19 mouse cellular contexts compared by ENCODE assay signal in the genomic region with DNA sequence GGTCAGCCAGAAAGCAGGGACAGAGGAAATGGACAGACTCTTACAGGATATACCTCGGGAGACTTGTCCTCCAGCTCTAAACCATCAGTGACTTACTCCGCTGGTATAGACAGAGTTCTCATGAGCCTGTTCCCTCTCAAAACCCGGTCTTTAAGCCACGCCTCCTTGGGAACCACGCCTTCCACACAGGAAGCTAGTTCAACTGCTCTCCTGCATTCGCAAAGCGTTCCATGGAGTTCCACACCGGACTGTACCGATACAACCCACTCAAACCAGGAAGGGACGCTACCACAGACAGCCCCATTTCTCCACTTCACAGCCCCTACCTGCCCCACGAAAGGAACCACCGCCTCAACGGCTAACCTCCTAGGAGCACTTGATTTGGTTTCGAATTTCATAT. TPM values are rescaled to one million over a fixed set of nuclear protein-coding genes. Genes with fewer than 3 reads are reported as not detected.
DNase-seq lines count a peak whose midpoint lies in the region; TF ChIP-seq lines count a peak whose summit lies in the region.
"Had no signal": no experiment of that assay in that cellular context is flagged by ENCODE, and none has a peak within 500 bp of the region (broad histone marks: within the 10 kb centered on the region; RNA-seq: fewer than 3 reads in every experiment).

No protein-coding gene starts in this region.

- H3K79me2 ChIP-seq in MEL (ENCODE audit: control insufficient read depth, insufficient read depth, low read length, poor library complexity), result no peaks in the 10 kb centered on the region

- no peaks in the 10 kb centered on the region for H3K9me3 ChIP-seq in MEL (replicated peaks; ENCODE audit: insufficient read depth, low read length)
- H3K9me3 ChIP-seq in hindbrain, embryonic 10.5 days, result no peaks in the 10 kb centered on the region
- H3K9me3 ChIP-seq: embryonic facial prominence, embryonic 13.5 days; forebrain, embryonic 12.5 days; heart, embryonic 15.5 days; hindbrain, embryonic 15.5 days had no signal

- WGBS in lung, adult 2 months, result 63% methylated on average over 14 of the region's 14 CpGs
- WGBS in hindbrain, embryonic 10.5 days, result 81% methylated on average over 14 of the region's 14 CpGs

- peaks cover 0 to 23% of the 10 kb centered on the region in 2 experiments; a peak in 2 of 4 replicates for H3K36me3 ChIP-seq in MEL (ENCODE audit: control insufficient read depth in 1 of 2, insufficient read depth in 2 of 2, low read length in 2 of 2)
- no peaks in the 10 kb centered on the region for H3K36me3 ChIP-seq in hindbrain, embryonic 10.5 days
- H3K36me3 ChIP-seq: embryonic facial prominence, embryonic 13.5 days; forebrain, embryonic 12.5 days; heart, embryonic 15.5 days; hindbrain, embryonic 15.5 days had no signal

- H3K4me3 ChIP-seq in lung, adult 2 months (replicated peaks; ENCODE audit: extremely low read depth, low read depth, low read length), result no peak overlapping the region
- H3K4me3 ChIP-seq in MEL (ENCODE audit: control insufficient read depth in 1 of 2, insufficient read depth in 1 of 2, low read depth in 2 of 2, low read length in 2 of 2), result peak overlapping the region; percentile 73 to 94
- no peak overlapping the region for H3K4me3 ChIP-seq in hindbrain, embryonic 10.5 days
- H3K4me3 ChIP-seq: embryonic facial prominence, embryonic 13.5 days; forebrain, embryonic 12.5 days; heart, adult 2 months; heart, embryonic 15.5 days; hindbrain, embryonic 15.5 days had no signal

- no peaks in the 10 kb centered on the region for H3K4me1 ChIP-seq in lung, adult 2 months (ENCODE audit: control insufficient read depth, insufficient read depth, low read length)
- H3K4me1 ChIP-seq in MEL (ENCODE audit: control insufficient read depth in 1 of 2, insufficient read depth in 2 of 2, low read length in 2 of 2), result peaks cover 6 to 36% of the 10 kb centered on the region in 2 experiments; a peak in 3 of 4 replicates
- peaks cover 51% of the 10 kb centered on the region for H3K4me1 ChIP-seq in hindbrain, embryonic 10.5 days (replicated peaks)
- H3K4me1 ChIP-seq: embryonic facial prominence, embryonic 13.5 days; heart, embryonic 15.5 days had no signal

- DNase-seq in lung, adult 18-20 months, result peak; percentile 15 to 26
- DNase-seq in lung, adult 2 months, result no peak
- DNase-seq in ES-CJ7 (ENCODE audit: low read depth, low spot score) (peak; percentile 33), MEL (ENCODE audit: low read depth, low spot score) (peak; percentile 93)
- no peak for DNase-seq in hindbrain, embryonic 10.5 days (ENCODE audit: low spot score)
- no peak for DNase-seq in kidney, adult 8-10 months
- DNase-seq: adrenal gland, postnatal 14 days; B cell, adult 2 months; cerebellum, adult 18-20 months; cerebellum, postnatal 14 days; gastrocnemius, postnatal 14 days; heart, adult 2 months; heart, postnatal 14 days had no signal

- TF ChIP-seq CTCF in lung, adult 2 months (IDR thresholded peaks at IDR 0.05; ENCODE audit: insufficient read depth, low read length), result no peak
- no peak for TF ChIP-seq CTCF in MEL (IDR thresholded peaks at IDR 0.05 in 2 of 3, conservative IDR thresholded peaks at IDR 0.05 in 1 of 3; ENCODE audit: control insufficient read depth in 1 of 3, insufficient read depth in 1 of 3, low read depth in 2 of 3, low read length in 3 of 3, poor library complexity in 1 of 3, severe bottlenecking in 1 of 3)

- H3K27ac ChIP-seq in MEL (ENCODE audit: control insufficient read depth, low read depth, low read length), result peak overlapping the region; percentile 90
- no peak overlapping the region for H3K27ac ChIP-seq in hindbrain, embryonic 10.5 days
- H3K27ac ChIP-seq: embryonic facial prominence, embryonic 13.5 days; forebrain, embryonic 12.5 days; heart, adult 2 months; heart, embryonic 15.5 days; hindbrain, embryonic 15.5 days had no signal

- TF ChIP-seq EP300 in MEL (IDR thresholded peaks at IDR 0.05; ENCODE audit: low read depth in 1 of 2, low read length in 2 of 2), result 0 out of 4 replicates have a peak, but pooled peaks of 1 of the 2 experiments have one; percentile 13

- TF ChIP-seq POLR2A in lung, adult 2 months (IDR thresholded peaks at IDR 0.05; ENCODE audit: borderline replicate concordance, extremely low read depth, low read depth, low read length), result no peak
- TF ChIP-seq POLR2A in MEL (IDR thresholded peaks at IDR 0.05; ENCODE audit: control insufficient read depth in 1 of 2, insufficient read depth in 1 of 2, low read depth in 1 of 2, low read length in 2 of 2, poor library complexity in 1 of 2), result peak; percentile 42 to 81; a peak in 3 of 4 replicates

- peak overlapping the region; percentile 72 for H3K9ac ChIP-seq in MEL (ENCODE audit: control insufficient read depth, low read depth, low read length, poor library complexity, severe bottlenecking)
- H3K9ac ChIP-seq: embryonic facial prominence, embryonic 13.5 days; forebrain, embryonic 12.5 days; heart, embryonic 15.5 days; hindbrain, embryonic 15.5 days had no signal

- no peaks in the 10 kb centered on the region for H3K27me3 ChIP-seq in MEL (ENCODE audit: control insufficient read depth in 1 of 2, insufficient read depth in 2 of 2, low read length in 2 of 2)
- no peaks in the 10 kb centered on the region for H3K27me3 ChIP-seq in hindbrain, embryonic 10.5 days (ENCODE audit: insufficient read depth, poor library complexity, severe bottlenecking)
- H3K27me3 ChIP-seq: embryonic facial prominence, embryonic 13.5 days; forebrain, embryonic 12.5 days; hindbrain, embryonic 15.5 days had no signal

- no peak for TF ChIP-seq RAD21 in MEL (IDR thresholded peaks at IDR 0.05; ENCODE audit: low read depth, low read length)

TF ChIP-seq in MEL, 35 proteins besides CTCF, POLR2A, EP300 and RAD21 (continues in another document):
- TF ChIP-seq GABPA (IDR thresholded peaks at IDR 0.05; ENCODE audit: low read depth, low read length), result no peak
- TF ChIP-seq ZNF384 (IDR thresholded peaks at IDR 0.05; ENCODE audit: low read depth, low read length), result no peak
- TF ChIP-seq BHLHE40 (IDR thresholded peaks at IDR 0.05; ENCODE audit: borderline replicate concordance, low read depth, low read length), result no peak
- no peak; the same call in none of the 2 replicates for TF ChIP-seq SIN3A (IDR thresholded peaks at IDR 0.05; ENCODE audit: low read length)
- no peak for TF ChIP-seq POLR2AphosphoS5 (IDR thresholded peaks at IDR 0.05; ENCODE audit: borderline replicate concordance, low read depth, low read length)
- TF ChIP-seq CHD1 (IDR thresholded peaks at IDR 0.05; ENCODE audit: low read depth, low read length), result no peak
- TF ChIP-seq USF2 (IDR thresholded peaks at IDR 0.05; ENCODE audit: borderline replicate concordance in 1 of 2, insufficient read depth in 1 of 2, low read depth in 1 of 2, low read length in 2 of 2), result no peak
- TF ChIP-seq MAFK (IDR thresholded peaks at IDR 0.05; ENCODE audit: borderline replicate concordance, low read depth, low read length), result no peak
- TF ChIP-seq POLR2AphosphoS2 (IDR thresholded peaks at IDR 0.05; ENCODE audit: low read length), result peak; percentile 78
- no peak for TF ChIP-seq MYC (IDR thresholded peaks at IDR 0.05; ENCODE audit: low read depth, low read length)
- TF ChIP-seq TBP (IDR thresholded peaks at IDR 0.05; ENCODE audit: low read depth, low read length), result peak; percentile 83
- TF ChIP-seq ETS1 (IDR thresholded peaks at IDR 0.05; ENCODE audit: low read depth, low read length), result peak; percentile 25; the same call in 1 of the 2 replicates
- no peak for TF ChIP-seq ZKSCAN1 (IDR thresholded peaks at IDR 0.05; ENCODE audit: low read depth, low read length)
- TF ChIP-seq TAL1 (IDR thresholded peaks at IDR 0.05; ENCODE audit: low read length), result no peak
- TF ChIP-seq ELF1 (IDR thresholded peaks at IDR 0.05; ENCODE audit: low read depth, low read length), result peak; percentile 57
- TF ChIP-seq MEF2A (IDR thresholded peaks at IDR 0.05; ENCODE audit: extremely low read depth, insufficient replicate concordance, low read depth, low read length, poor library complexity, severe bottlenecking), result no peak
- TF ChIP-seq CHD2 (IDR thresholded peaks at IDR 0.05; ENCODE audit: low read length), result no peak
- no peak; the same call in 1 of the 2 replicates for TF ChIP-seq ZMIZ1 (IDR thresholded peaks at IDR 0.05; ENCODE audit: low read depth, low read length)
- TF ChIP-seq RCOR1 (IDR thresholded peaks at IDR 0.05; ENCODE audit: low read depth, low read length), result no peak
- no peak for TF ChIP-seq KAT2A (conservative IDR thresholded peaks at IDR 0.05; ENCODE audit: low read depth, low read length)
- TF ChIP-seq MAZ (IDR thresholded peaks at IDR 0.05; ENCODE audit: low read depth, low read length), result no peak
- no peak for TF ChIP-seq NRF1 (IDR thresholded peaks at IDR 0.05; ENCODE audit: insufficient read depth, low read depth, low read length, poor library complexity, severe bottlenecking)
- peak; percentile 75 for TF ChIP-seq NELFE (IDR thresholded peaks at IDR 0.05; ENCODE audit: low read depth, low read length)
- no peak for TF ChIP-seq USF1 (IDR thresholded peaks at IDR 0.05; ENCODE audit: low read depth, low read length)
- no peak; the same call in 1 of the 2 replicates for TF ChIP-seq HCFC1 (IDR thresholded peaks at IDR 0.05; ENCODE audit: low read depth, low read length)
- no peak for TF ChIP-seq ZC3H11A (IDR thresholded peaks at IDR 0.05; ENCODE audit: low read depth, low read length)
- no peak for TF ChIP-seq JUND (IDR thresholded peaks at IDR 0.05; ENCODE audit: low read depth, low read length)
- no peak for TF ChIP-seq SMC3 (IDR thresholded peaks at IDR 0.05; ENCODE audit: low read depth, low read length)
- TF ChIP-seq MXI1 (IDR thresholded peaks at IDR 0.05; ENCODE audit: low read depth, low read length), result 0 out of 2 replicates have a peak, but pooled peaks have one; percentile 39
- no peak for TF ChIP-seq E2F4 (IDR thresholded peaks at IDR 0.05; ENCODE audit: borderline replicate concordance, low read depth, low read length)
- 0 out of 2 replicates have a peak, but pooled peaks have one; percentile 16 for TF ChIP-seq TCF12 (IDR thresholded peaks at IDR 0.05; ENCODE audit: low read depth, low read length)
- no peak for TF ChIP-seq GATA1 (IDR thresholded peaks at IDR 0.05; ENCODE audit: low read depth, low read length)
- TF ChIP-seq MAX (IDR thresholded peaks at IDR 0.05; ENCODE audit: low read length), result peak; percentile 46; the same call in 1 of the 2 replicates
- TF ChIP-seq MYB (IDR thresholded peaks at IDR 0.05; ENCODE audit: low read depth, low read length), result no peak

RNA-seq across cellular contexts. Expression of a gene that starts 50.1 kb away (rescaled TPM):
- polyA plus RNA-seq in lung, adult 2 months (2012; rRNA removed), result 6.1 and 7.0 TPM in 2 replicates
- total RNA-seq in MEL (2012; rRNA removed), result 1.8 and 2.1 TPM in 2 replicates
- 1 to 10 TPM in 1 of 2 experiments, not detected in 1; 4.7 TPM for polyA plus RNA-seq in MEL (2012; ENCODE audit: insufficient read depth in 1 of 2, insufficient read length in 2 of 2, low read depth in 1 of 2, low replicate concordance in 2 of 2, missing spikeins in 1 of 2)
- 6.7 and 10.2 TPM in 2 replicates for polyA plus RNA-seq in hindbrain, embryonic 10.5 days (2016; fragmentation: Nextera tagmentation; extraction: Ambion mirVana)
- polyA plus RNA-seq: activated CD4-positive, CD25-positive, alpha-beta regulatory T cell, adult 4 months; CD4-positive, CD25-positive, alpha-beta regulatory T cell, adult 4 months had no signal

Comparison
In these comparisons a context has a peak if more than half of its experiments do, and no peak if none do; other contexts are left out.
1. DNase-seq: peak in lung, adult 18-20 months (2 of 2), ES-CJ7 (single experiment) and MEL (single experiment); none in lung, adult 2 months (single experiment), hindbrain, embryonic 10.5 days (single experiment) and kidney, adult 8-10 months (0 of 2).
2. H3K4me3 ChIP-seq: peak in MEL (2 of 2); none in lung, adult 2 months (single experiment) and hindbrain, embryonic 10.5 days (single experiment).